Mouse (Mus musculus): ENCODE results near the gene Sdk1. TPM values are rescaled to one million over a fixed set of nuclear protein-coding genes. Genes with fewer than 3 reads are reported as not detected.

Gene Sdk1
- polyA plus RNA-seq, 1 experiment = 0.71 TPM

DNA sequence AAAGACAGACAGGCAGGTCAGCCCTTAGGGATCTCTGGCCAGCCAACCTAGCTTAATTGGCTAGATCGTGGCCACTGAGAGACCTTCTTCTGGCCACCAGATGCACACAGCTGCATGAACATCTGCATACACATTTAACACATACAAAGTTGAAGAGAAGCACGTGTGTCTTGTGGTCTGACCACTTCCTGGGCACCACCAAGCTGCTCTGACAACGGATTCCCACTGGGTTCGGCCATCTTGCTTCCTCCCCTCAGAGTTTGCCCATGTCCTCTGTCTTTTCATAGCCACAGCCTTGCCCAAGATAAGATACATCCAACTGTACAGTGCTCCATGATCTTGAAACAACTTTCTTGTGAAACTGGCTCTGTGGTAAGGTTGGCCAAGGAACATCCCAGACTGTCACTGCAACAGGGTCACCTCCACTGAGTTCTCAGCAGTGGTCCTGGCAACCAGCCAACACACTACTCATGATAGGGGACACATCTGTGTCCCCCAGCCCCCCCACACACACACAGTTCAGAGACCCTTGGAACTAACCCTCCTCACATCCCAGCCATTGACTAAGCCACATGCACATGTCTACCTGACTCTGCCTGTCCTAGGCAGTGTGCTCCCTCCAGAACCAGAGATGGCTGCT is 798.7 kb downstream of the Sdk1 start:
- no peak for DNase-seq (ENCODE audit: low read depth, low spot score)
- WGBS = 75% methylated on average over 4 of the region's 4 CpGs

DNA sequence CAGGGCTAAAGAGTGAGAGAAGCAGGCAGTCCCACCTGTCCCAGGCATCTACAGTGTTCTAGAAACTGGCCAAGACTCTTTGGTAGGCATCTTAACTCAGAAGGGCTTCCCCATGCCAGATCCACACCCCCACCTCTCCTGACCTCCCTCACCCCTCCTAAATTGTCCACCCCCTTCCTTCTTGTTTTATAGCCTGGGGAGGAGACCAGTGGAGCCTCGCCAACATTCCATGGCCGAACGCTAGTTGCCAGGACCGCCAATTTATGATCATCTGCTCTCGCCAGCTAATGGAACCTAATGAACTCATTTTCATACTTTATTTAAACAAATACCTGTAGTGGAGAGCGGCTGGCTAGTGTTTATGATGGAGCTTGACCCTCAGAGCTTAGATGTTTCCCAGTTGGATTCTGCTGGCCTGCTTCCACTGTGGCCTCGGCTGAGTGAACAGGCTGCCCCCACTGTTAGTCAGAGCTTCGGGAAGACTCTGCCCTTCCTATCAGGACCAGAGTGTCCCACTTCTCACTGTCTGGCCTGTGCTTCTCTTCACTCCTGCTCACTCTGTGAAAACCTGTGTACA is 800.0 kb downstream of the Sdk1 start:
- WGBS = 22% methylated on average over 8 of the region's 8 CpGs
- no peak for DNase-seq (ENCODE audit: low read depth, low spot score)

DNA sequence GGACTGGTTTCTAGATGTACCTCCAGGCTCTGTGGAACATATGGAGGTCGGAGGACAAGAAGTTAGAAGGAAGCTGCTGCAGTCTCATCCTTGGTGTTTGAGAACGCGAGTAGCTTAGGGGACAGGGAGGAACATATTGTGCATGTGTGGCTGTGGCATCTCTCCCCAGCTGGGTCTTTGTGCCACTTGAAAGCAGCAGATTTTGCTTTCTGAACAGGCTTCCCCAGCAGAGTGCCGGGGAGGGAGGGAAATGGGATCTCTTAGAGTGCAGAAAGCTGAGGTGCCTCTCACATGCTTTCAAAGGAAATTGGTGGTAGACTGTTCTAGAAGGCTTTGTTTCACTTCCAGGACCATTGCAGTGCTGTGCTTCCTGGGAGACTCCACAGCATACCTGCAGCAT is 820.5 kb downstream of the Sdk1 start:
- DNase-seq (ENCODE audit: low read depth, low spot score) = no peak
- WGBS = 86% methylated on average over 4 of the region's 4 CpGs

DNA sequence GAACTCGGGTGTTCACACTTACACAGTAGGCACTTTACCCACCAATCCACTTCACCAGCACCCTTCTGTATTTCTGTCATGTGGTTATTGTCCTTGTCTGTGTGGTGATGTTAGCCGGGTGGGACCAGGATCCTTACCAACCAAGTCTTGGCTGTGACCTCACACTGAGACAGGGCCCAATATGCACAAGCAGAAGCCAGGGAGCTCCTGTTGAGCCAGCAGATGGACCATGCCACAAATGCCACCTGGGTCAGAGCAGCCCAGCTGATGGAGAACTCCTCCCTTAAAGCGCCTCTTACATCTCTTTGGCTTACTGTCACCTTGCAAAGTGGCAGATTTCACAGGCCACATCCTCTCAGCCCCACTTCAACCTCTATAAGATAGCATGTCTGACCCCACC is 830.0 kb downstream of the Sdk1 start:
- 90% methylated on average over 3 of the region's 3 CpGs for WGBS
- no peak for DNase-seq (ENCODE audit: low read depth, low spot score)

DNA sequence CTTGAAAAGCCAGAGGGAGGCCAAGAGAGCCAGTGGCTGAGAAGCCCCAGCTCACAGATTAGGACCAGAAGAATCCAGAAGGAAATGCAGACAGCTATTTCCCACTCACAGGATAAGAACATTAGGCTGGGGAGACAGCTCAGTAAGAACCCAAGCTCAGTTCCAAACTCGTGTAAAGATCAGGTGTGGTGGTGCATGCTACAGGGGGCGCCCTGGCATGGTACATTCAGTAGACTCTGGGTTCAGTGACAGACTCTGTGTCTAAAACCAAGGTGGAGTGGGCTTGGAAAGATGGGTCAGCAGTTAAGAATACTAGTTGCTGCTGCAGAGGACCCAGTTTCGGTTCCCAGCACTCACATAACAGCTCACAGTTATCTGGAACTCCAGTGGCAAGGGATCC is 832.6 kb downstream of the Sdk1 start:
- no peak for DNase-seq (ENCODE audit: low read depth, low spot score)
- 82% methylated on average over 3 of the region's 3 CpGs for WGBS

DNA sequence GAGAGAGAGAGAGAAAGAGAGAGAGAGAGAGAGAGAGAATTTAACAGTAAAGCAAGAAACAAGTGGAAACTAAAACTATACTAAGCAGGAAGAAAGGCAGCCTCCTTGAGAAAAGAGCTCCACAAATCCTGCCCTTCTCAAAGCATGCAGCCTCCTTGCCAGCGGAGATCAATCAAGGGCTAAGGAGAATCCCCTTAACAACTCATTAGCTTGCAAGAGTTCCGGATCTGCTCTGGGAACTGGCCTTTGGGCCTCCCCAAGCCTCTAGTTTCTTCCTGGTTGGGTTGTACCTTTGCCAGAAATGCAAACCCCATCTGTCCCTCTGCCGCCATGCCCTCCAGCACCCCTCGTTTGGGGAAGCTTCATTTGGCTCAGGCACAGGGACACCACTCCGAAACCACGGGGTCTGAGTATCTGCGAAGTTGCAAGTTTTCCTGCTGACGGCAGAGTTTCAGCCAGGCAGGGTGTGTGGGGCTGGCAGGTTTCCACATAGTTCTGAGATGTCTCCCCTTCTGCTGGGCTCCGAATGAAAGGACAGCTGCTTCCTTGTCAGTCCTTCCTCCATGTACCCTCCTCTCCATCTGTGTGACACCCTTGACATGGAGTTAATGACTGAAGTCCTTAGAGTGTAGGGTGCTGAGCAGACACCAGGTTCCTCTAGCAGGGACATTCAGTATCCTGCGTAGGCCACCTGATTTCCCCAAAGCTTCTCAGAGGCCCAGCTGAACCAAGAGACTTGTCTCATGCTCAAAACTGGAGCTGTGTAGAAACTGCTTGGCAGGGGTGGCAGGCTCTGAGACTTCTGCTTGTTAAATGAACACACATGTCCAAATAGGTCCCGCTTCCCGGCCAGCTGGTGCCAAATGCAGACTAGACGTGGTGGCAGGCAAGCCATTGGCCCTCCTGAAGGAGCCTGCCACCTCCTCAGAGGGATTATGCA is 833.5 kb downstream of the Sdk1 start:
- DNase-seq (ENCODE audit: low read depth, low spot score) = no peak
- WGBS = 58% methylated on average over 13 of the region's 13 CpGs

DNA sequence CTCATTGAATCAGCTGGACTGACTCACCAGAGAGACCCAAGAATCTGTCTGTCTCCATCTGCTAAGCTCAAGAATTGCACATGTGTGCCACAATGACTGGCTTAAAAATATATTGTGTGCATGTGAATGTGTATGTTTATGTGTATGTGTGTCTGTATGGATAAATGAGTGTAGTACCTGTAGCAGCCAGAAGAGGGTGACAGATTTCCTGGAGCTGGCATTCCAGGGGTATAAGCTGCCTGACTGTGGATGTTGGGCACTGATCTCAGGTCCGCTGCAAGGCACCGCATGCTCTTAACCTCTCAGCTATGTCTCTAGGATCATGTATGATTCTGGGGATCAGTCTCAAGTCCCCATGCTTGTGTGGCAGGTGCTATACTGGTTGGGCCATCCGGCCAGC is 839.4 kb downstream of the Sdk1 start:
- 98% methylated on average over 3 of the region's 3 CpGs for WGBS
- no peak for DNase-seq (ENCODE audit: low read depth, low spot score)

DNA sequence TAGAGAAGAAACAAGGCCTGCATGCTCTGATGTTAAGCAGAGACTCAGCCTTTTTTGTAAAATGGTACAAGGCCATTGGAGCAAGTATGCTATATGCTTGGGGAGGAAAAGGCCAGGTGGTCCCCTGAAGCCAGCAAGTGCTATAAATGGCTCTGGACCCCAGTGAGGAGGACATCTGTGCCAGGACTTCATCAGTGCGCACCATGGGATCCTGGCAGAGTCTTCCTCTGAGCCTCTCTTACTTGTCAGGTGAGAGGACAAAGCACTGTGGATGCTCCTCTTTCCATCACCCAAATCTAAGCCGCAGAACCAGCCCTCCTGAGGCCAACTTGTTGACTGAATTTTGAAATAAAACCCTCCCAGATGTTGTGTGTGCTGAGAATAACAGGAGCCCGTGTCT is 839.8 kb downstream of the Sdk1 start:
- 90% methylated on average over 3 of the region's 3 CpGs for WGBS
- no peak for DNase-seq (ENCODE audit: low read depth, low spot score)

DNA sequence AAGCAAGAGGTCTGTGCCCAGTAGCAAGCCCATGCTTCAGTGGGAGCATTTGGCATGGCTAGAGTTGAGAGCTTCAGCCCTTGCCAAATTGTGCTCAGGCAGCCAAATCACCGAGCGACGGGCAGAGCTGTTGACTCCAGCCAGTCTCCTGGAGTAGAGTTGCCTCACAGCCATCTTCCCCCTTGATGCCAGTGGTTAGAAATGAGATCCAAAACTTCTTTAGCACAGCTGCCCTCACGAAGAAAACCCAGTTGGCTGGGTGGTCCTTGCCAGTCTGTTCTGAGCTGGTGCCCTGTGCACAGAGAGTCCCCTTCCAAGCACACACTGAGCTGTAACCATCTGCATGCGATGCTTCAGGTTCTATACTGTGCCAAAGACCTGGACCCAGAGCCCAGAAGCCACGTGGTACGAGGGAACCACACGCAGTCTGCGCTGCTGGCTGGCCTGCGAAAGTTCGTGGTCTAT is 855.1 kb downstream of the Sdk1 start:
- WGBS = 85% methylated on average over 11 of the region's 11 CpGs

DNA sequence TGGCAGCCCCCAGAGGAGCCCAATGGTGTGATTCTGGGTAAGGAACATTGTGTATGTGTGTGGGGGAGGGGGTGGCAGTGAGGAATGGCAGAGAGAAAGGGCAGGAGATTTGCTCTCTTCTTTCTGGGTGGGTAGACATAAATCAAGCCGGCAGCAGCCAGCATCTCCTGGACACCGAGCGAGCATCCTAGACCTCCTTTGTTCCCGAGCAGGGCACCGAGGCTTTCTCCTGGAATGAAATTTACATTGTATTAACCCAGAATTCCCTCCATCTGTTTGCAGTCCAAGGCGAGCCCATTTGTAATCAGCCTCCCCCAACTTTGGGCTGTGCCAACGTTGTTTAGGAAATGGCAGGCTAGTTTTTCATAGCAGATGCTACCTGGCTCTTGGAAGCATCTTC is 858.9 kb downstream of the Sdk1 start:
- WGBS = 64% methylated on average over 7 of the region's 7 CpGs
- DNase-seq (ENCODE audit: low read depth, low spot score) = no peak

More for the DNA sequence above, 855.1 kb downstream of the Sdk1 start:
- no peak for DNase-seq (ENCODE audit: low read depth, low spot score)

DNA sequence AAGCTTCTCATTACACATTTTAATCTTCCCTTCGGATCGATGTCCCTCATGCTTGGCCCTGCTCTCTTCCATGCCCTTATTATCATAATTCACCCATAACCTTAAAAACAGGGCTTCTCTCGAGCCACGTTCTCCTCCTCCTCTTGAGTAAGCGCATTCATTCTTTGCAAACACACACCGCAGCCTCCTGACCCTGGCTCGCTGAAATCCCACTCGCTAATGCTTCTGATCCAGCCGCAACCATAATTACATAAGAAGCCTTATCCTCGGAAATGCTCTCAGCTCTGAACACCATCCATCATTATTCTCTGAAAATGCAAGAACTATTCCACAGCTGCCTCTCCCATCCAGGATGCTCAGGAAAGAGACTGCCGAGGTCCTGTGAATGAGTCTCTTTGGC is 866.1 kb downstream of the Sdk1 start:
- 76% methylated on average over 11 of the region's 11 CpGs for WGBS
- no peak for DNase-seq (ENCODE audit: low read depth, low spot score)

DNA sequence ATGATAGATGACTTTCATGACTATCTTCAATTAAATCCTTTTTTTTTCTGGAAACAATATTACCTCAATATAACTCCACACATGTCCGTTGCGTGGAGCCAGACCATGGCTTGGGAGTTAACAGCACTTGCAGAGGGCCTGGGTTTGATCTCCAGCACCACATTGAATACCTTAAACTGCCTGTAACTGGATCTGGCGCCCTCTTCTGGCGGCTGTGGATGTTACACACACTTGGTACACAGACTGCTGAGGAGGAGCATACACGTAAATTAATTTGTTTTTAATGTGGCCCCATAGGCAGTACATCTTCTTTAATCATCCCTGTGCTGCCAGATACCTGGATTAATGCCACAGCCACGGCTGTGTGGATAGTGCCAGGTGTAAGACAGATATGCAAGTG is 870.7 kb downstream of the Sdk1 start:
- 86% methylated on average over 6 of the region's 6 CpGs for WGBS

DNA sequence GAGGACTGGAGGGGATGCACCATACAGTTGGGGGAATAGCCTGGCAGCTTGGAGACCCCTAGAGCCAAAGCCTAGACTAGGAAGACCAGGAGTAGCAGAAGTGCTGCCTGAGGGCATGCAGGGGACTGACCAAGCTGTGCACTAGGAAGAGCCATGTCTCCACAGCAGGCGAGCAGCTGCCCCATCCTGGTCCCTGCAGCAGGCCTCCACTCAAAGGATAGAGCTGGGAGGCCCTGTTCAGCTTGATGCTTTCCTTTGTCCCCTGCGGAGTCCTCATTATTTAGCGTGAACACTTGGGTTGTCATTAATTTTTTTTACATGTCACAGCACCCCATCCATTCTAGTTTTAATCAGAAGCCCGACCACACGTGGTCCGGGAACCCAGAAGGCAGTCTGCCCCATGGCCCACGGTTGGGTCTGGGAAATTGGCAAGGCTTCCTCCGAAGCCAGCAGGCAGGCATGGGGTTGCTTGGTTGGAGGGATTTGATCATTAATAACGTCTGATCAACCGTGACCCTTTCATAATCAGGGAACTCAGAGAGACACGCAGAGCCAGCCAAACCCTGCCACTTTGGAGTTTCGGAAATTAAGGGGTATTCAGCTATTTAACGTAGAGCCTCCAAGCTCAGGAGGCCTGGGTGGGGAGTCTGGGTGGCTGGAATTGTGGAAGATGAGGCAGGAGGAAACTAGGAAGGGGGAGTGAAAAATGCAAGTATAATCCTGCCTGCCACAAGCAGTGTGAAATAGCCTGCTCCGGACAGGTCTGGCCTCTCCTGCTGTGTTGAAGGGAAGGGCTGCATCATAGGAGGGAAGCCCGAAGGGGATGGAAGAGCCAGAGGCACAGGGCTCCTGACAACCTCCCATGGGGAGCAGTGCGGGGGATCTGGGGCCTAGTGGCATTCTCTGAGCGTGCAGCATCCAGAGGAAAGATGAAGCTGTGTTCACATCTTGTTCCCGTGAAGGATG is 872.2 kb downstream of the Sdk1 start:
- WGBS = 74% methylated on average over 18 of the region's 18 CpGs
- DNase-seq (ENCODE audit: low read depth, low spot score) = no peak

More for the DNA sequence above, 870.7 kb downstream of the Sdk1 start:
- no peak for DNase-seq (ENCODE audit: low read depth, low spot score)

DNA sequence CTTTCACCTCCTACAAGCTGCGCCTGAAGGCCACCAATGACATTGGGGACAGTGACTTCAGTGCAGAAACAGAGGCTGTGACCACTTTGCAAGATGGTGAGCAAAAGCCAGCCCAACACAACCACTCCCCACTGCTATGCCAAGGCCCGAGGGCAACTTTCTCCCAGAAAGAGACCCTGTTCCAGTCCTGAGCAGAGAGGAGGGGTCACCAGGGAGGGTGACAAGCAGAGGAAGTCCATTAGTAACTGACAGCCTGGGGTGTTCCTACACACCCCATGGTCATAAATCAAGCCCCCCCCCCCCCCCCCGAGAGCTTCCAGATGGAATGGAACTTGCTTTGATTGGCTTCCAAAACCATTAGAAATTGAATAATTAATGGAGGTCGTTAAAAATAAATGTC is 886.5 kb downstream of the Sdk1 start:
- WGBS = 74% methylated on average over 4 of the region's 4 CpGs
- no peak for DNase-seq (ENCODE audit: low read depth, low spot score)

DNA sequence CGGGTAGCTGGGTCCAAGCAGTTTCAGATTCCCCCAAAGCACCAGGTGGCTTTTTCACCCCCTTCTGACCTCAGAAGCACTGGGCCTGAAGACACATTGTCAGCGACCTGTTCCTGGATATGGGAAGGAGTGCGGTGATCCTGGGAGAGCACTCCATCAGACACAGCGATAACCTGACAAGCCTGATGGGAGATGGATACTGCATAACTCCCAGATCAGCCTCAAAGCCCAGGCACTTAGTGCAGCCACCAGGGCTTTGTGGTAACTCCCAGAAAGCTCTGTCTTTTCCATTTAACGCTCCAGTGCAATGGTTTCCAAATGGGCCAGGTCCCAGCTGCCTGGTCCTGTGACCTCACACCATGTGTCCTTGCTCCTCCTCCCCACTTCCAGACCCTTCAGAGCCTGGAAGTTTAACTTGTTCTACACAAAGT is 886.9 kb downstream of the Sdk1 start:
- no peak for DNase-seq (ENCODE audit: low read depth, low spot score)
- WGBS = 66% methylated on average over 5 of the region's 5 CpGs

DNA sequence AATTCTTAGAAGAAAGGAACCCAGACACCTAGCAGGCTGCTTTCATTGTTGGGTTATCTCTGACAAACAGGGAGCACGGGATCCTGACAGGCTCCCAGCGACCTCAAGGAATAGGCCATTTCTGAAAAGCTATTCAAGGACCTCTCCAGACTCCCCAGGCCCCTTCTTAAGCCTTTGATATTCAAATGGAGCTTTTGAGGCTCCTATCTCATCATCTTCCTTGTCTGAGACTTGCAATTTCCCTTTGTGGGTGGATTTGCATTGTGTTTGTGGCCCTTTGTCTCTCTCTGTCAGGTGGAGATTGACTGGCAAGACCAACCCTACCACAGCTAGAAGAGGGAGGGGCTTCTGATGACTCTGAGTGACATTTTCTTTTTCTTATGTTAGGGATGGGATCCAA is 888.7 kb downstream of the Sdk1 start:
- 51% methylated on average over 2 of the region's 2 CpGs for WGBS
- no peak for DNase-seq (ENCODE audit: low read depth, low spot score)

DNA sequence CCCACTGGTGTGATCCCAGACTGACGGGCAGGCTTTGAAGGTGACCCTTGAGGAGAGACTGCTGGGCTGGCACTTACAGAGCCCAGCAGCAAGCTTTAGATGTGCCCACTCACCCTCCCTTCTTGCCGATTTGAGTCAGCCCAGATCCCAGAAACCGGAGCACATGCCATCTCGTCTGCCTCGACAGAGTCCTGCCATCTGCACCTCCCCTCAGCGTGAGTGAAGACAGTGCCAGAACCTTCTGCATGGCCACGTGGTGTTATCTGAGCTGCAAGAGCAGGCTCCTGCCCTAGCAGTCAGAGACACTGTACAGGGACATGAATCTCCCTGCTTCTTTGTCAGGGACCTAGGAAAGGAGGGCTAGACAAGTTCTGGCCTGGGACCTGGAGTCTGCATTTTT is 898.7 kb downstream of the Sdk1 start:
- WGBS = 60% methylated on average over 7 of the region's 7 CpGs
- no peak for DNase-seq (ENCODE audit: low read depth, low spot score)

DNA sequence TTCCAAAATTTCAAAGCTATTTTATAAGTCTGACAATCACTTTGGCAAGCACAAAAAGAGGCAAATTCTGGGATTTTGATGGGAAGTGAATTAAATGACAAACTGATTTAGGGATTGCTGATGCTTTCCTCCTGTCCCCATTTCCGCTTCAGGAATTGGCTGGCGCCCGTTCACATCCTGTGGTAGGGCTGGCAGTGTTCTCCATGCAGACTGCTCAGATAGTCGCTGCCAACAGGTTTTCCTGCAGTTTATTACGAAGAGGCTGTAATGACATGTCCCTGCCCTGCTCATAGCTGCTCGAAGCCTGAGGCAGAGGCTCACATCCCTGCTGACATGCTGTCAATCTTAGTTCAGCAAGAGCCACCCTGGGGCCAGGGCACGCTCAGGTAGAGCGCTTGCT is 908.3 kb downstream of the Sdk1 start:
- DNase-seq (ENCODE audit: low read depth, low spot score) = no peak
- 81% methylated on average over 8 of the region's 8 CpGs for WGBS

DNA sequence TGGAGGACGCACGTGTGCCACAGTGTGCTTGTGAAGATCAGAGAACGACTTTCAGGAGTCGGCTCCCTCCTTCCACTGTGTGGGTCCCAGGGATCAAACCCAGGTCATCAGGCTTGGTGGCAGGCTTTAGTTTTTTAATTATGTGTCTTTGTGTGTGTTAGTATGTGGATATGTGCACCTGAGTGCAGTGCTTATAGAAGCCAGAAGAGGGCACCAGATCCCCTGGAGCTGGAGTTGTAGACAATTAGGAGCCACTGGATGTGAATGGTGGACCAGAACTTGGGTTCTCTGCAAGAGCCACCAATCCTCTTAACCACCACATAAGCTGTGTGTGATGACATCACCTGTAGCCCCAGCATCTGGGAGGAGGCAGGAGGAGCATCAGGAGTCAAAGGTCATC is 909.5 kb downstream of the Sdk1 start:
- DNase-seq (ENCODE audit: low read depth, low spot score) = no peak
- 97% methylated on average over 4 of the region's 4 CpGs for WGBS

All from large intestine, adult 2 months (tissue).